In the genomic region with DNA sequence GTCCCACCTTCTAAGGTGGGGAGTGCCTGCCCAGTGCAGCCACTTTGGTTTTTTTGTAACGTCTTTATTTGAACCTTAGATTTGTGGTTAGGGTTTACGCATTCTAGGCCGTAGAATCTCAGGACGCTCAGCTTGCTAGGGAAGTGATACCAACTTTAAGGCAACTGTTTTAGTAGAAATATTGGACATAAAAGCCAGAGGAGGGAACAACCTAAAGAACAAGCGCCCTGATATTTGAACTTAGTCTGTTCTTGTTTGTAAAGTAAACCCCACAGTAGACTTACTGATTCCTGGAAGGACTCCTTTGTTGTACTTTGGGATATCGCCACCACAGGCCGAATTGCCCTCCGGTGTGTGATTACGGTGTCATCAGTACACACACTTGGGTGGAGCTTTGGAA, we compare ENCODE assay signal across 8 mouse cellular contexts. TPM values are rescaled to one million over a fixed set of nuclear protein-coding genes. Genes with fewer than 3 reads are reported as not detected.
A peak's percentile ranks its signal among the peaks of the same experiment; 100 is the strongest.
DNase-seq lines count a peak whose midpoint lies in the region; ATAC-seq lines count a peak whose summit lies in the region.

No protein-coding gene starts in this region.

- H3K4me2 ChIP-seq in neural tube, embryonic 11.5 days (ENCODE audit: low read depth), result peak overlapping the region; percentile 50
- H3K4me2 ChIP-seq in embryonic facial prominence, embryonic 14.5 days (ENCODE audit: low read depth, low read length), result peak overlapping the region; percentile 64
- H3K4me2 ChIP-seq in stomach, embryonic 16.5 days (ENCODE audit: low read depth, low read length), result peak overlapping the region; percentile 81

- H3K27me3 ChIP-seq in neural tube, embryonic 11.5 days (ENCODE audit: control insufficient read depth, insufficient read depth, low read length), result no peaks in the 10 kb centered on the region
- H3K27me3 ChIP-seq in embryonic facial prominence, embryonic 14.5 days (replicated peaks; ENCODE audit: control insufficient read depth, insufficient read depth, low read length), result no peaks in the 10 kb centered on the region
- H3K27me3 ChIP-seq in stomach, embryonic 16.5 days (ENCODE audit: control insufficient read depth, insufficient read depth, low read length), result no peaks in the 10 kb centered on the region

- no peaks in the 10 kb centered on the region for H3K36me3 ChIP-seq in neural tube, embryonic 11.5 days (ENCODE audit: control insufficient read depth, insufficient read depth, low read length)
- H3K36me3 ChIP-seq in embryonic facial prominence, embryonic 14.5 days (ENCODE audit: control insufficient read depth, insufficient read depth, low read length), result no peaks in the 10 kb centered on the region
- no peaks in the 10 kb centered on the region for H3K36me3 ChIP-seq in stomach, embryonic 16.5 days (ENCODE audit: control insufficient read depth, insufficient read depth, low read length)

- H3K27ac ChIP-seq in neural tube, embryonic 11.5 days (ENCODE audit: low read depth, low read length), result no peak overlapping the region
- H3K27ac ChIP-seq in embryonic facial prominence, embryonic 14.5 days (replicated peaks; ENCODE audit: low read depth, low read length), result no peak overlapping the region
- no peak overlapping the region for H3K27ac ChIP-seq in stomach, embryonic 16.5 days (ENCODE audit: low read length)

- no peak for ATAC-seq in neural tube, embryonic 11.5 days (ENCODE audit: insufficient read depth, low FRiP score, low TSS enrichment)
- no peak for ATAC-seq in embryonic facial prominence, embryonic 14.5 days (ENCODE audit: low read depth)
- no peak for ATAC-seq in stomach, embryonic 16.5 days (ENCODE audit: insufficient read depth, low FRiP score)

- H3K9me3 ChIP-seq in neural tube, embryonic 11.5 days (ENCODE audit: control insufficient read depth, low read length), result no peaks in the 10 kb centered on the region
- H3K9me3 ChIP-seq in embryonic facial prominence, embryonic 14.5 days (ENCODE audit: control insufficient read depth, low read length), result no peaks in the 10 kb centered on the region
- H3K9me3 ChIP-seq in stomach, embryonic 16.5 days (replicated peaks; ENCODE audit: control insufficient read depth, low read length), result no peaks in the 10 kb centered on the region

- WGBS in neural tube, embryonic 11.5 days, result 54% methylated on average over 9 of the region's 9 CpGs
- 62% methylated on average over 9 of the region's 9 CpGs for WGBS in embryonic facial prominence, embryonic 14.5 days
- WGBS in stomach, embryonic 16.5 days, result 36% methylated on average over 9 of the region's 9 CpGs

- peak overlapping the region; percentile 89 for H3K4me3 ChIP-seq in neural tube, embryonic 11.5 days (ENCODE audit: low read depth, low read length)
- H3K4me3 ChIP-seq in embryonic facial prominence, embryonic 14.5 days (ENCODE audit: low read depth, low read length), result peak overlapping the region; percentile 86
- H3K4me3 ChIP-seq in stomach, embryonic 16.5 days (replicated peaks; ENCODE audit: low read length), result peak overlapping the region; percentile 99

- DNase-seq in neural tube, embryonic 11.5 days (ENCODE audit: low spot score), result no peak
- DNase-seq in neural tube, embryonic 10.5 days (ENCODE audit: extremely low spot score, low spot score), result no peak
- DNase-seq in embryonic facial prominence, embryonic 14.5 days (ENCODE audit: low spot score), result no peak
- peak; percentile 16 for DNase-seq in liver
- DNase-seq in left cerebral cortex, postnatal 36 days (ENCODE audit: low spot score in 2 of 2), result no peak
- no peak for DNase-seq in thymus, postnatal 10 days (ENCODE audit: low spot score in 2 of 2)
- no peak for DNase-seq in ovary, postnatal 36 days (ENCODE audit: low spot score)

- intact Hi-C loops in left cerebral cortex, postnatal 36 days (cut with DNase I), result no loop called here

- peaks cover 3% of the 10 kb centered on the region for H3K4me1 ChIP-seq in neural tube, embryonic 11.5 days (ENCODE audit: control insufficient read depth, insufficient read depth, low read length)
- H3K4me1 ChIP-seq in embryonic facial prominence, embryonic 14.5 days (ENCODE audit: control insufficient read depth, insufficient read depth, low read length), result peaks cover 19% of the 10 kb centered on the region
- H3K4me1 ChIP-seq in stomach, embryonic 16.5 days (ENCODE audit: control insufficient read depth, insufficient read depth, low read length), result peaks cover 13% of the 10 kb centered on the region

- peak overlapping the region; percentile 91 for H3K9ac ChIP-seq in neural tube, embryonic 11.5 days (ENCODE audit: low read length)
- H3K9ac ChIP-seq in embryonic facial prominence, embryonic 14.5 days (ENCODE audit: low read depth, low read length), result peak overlapping the region; percentile 94
- peak overlapping the region; percentile 99 for H3K9ac ChIP-seq in stomach, embryonic 16.5 days (ENCODE audit: low read length)

RNA-seq across cellular contexts. Expression of a gene that starts 1.2 kb away (rescaled TPM):
- 1.1 TPM in 1 of 2 replicates, not detected in the other for polyA plus RNA-seq in neural tube, embryonic 11.5 days (2014; fragmentation: Nextera tagmentation; extraction: Ambion mirVana)
- 0.81 TPM in 1 of 2 replicates, not detected in the other for polyA plus RNA-seq in embryonic facial prominence, embryonic 14.5 days (2014; fragmentation: Nextera tagmentation; extraction: Ambion mirVana)
- not detected in 2 replicates for polyA plus RNA-seq in stomach, embryonic 16.5 days (2015; fragmentation: Nextera tagmentation; extraction: Ambion mirVana)
- not detected for total RNA-seq in left cerebral cortex, postnatal 36 days (2021)

RNA-seq across cellular contexts. Expression of a gene that starts 1.5 kb away (rescaled TPM):
- 221 and 227 TPM in 2 replicates for polyA plus RNA-seq in neural tube, embryonic 11.5 days (2014; fragmentation: Nextera tagmentation; extraction: Ambion mirVana)
- 131 and 133 TPM in 2 replicates for polyA plus RNA-seq in embryonic facial prominence, embryonic 14.5 days (2014; fragmentation: Nextera tagmentation; extraction: Ambion mirVana)
- 127 and 136 TPM in 2 replicates for polyA plus RNA-seq in stomach, embryonic 16.5 days (2015; fragmentation: Nextera tagmentation; extraction: Ambion mirVana)
- total RNA-seq in left cerebral cortex, postnatal 36 days (2021), result 100 to 1,000 TPM; 168 to 174 TPM
